Mouse (Mus musculus) embryonic facial prominence, embryonic 11.5 days (tissue): ENCODE results near the gene Arhgap20. TPM values are rescaled to one million over a fixed set of nuclear protein-coding genes. Genes with fewer than 3 reads are reported as not detected.

Experiments used
- ATAC-seq: fragments of 200-750 bp; cut with Nextera tagmentation; replicated peaks from 2 replicates; pipeline ENCODE4 v1.8.0; 2017; ENCODE audit warnings: low read depth; ENCODE audit not compliant: insufficient number of reproducible peaks, low FRiP score, low TSS enrichment
- DNase-seq: peaks from one replicate; pipeline ENCODE4 v3.0.0-alpha.2; 2015; ENCODE audit warnings: low spot score
- H3K27ac ChIP-seq: fragments of 300-500 bp; sonication (generic); replicated peaks from 2 replicates; pipeline ENCODE4 v1.5.1; 2014; ENCODE audit warnings: mild to moderate bottlenecking, low read depth, low read length, control low read depth
- H3K27me3 ChIP-seq: fragments of 300-500 bp; sonication (generic); 2 replicates; pipeline ENCODE4 v1.6.1; 2014; ENCODE audit warnings: mild to moderate bottlenecking, low read length, moderate library complexity, mixed read lengths; ENCODE audit not compliant: control insufficient read depth, insufficient read depth
- H3K36me3 ChIP-seq: fragments of 300-500 bp; sonication (generic); replicated peaks from 2 replicates; pipeline ENCODE4 v1.6.1; 2014; ENCODE audit warnings: low read depth, mild to moderate bottlenecking, low read length, moderate library complexity, mixed read lengths; ENCODE audit not compliant: control insufficient read depth, insufficient read depth
- H3K4me1 ChIP-seq: fragments of 300-500 bp; sonication (generic); 2 replicates; pipeline ENCODE4 v1.6.1; 2014; ENCODE audit warnings: low read length, mixed read lengths; ENCODE audit not compliant: control insufficient read depth, insufficient read depth
- H3K4me2 ChIP-seq: fragments of 300-500 bp; sonication (generic); 2 replicates; pipeline ENCODE4 v1.6.1; 2014; ENCODE audit warnings: low read depth, mild to moderate bottlenecking, control low read depth, low read length, moderate library complexity
- H3K4me3 ChIP-seq: fragments of 300-500 bp; sonication (generic); 2 replicates; pipeline ENCODE4 v1.5.1; 2014; ENCODE audit warnings: low read depth, low read length, control low read depth
- H3K9ac ChIP-seq: fragments of 300-500 bp; sonication (generic); replicated peaks from 2 replicates; pipeline ENCODE4 v1.6.1; 2014; ENCODE audit warnings: mild to moderate bottlenecking, control low read depth, low read length
- H3K9me3 ChIP-seq: fragments of 300-500 bp; sonication (generic); replicated peaks from 2 replicates; pipeline ENCODE4 v1.6.1; 2016; ENCODE audit warnings: mild to moderate bottlenecking, low read length, inconsistent platforms, mixed read lengths; ENCODE audit not compliant: control insufficient read depth
- WGBS: fragments of 180-500 bp; shearing (Covaris S2); extraction: QIAGEN DNeasy Blood & Tissue Kit; methylation state at CpG from one replicate; pipeline ENCODE4 v1.1.7; 2014; 5-methylcytosine and 5-hydroxymethylcytosine counted together
- polyA plus RNA-seq: library from polyadenylated mRNA; unstranded; fragments of >200 nt; fragmentation: Nextera tagmentation; extraction: Ambion mirVana; gene quantifications from 2 replicates; pipeline ENCODE4 v1.2.1, GENCODE M21; 2014

Arhgap20 gene
- polyA plus RNA-seq: 1.7 TPM in 2 replicates

DNA sequence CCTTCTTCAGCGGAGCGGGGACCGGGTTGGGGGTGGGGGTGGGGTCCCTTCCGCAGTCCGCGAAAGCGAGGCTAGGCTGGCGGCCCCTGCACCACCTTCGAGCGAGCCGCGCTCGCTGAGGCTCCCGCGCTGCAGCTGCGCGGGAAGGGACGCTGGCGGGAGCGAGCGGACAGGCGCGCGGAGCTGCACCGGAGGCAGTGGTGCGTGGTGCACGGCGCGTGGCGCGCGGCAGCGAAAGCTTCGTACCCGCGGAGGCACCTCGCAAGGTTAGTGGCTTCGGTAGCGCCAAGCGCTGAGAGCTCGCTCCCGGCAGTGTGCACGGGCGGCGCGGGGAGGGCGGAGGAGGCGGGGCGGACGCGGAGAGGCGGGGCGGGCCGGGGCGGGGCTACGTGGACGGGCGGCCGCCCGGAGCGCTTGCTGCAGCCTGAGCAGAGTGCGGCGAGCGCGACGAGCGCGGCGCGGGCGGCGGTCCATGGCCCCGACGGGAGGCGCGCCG, at the start of gene Arhgap20:
Gene Arhgap20 (plus strand): TSS at position 417 of the 496 bp plus-strand sequence.
- peaks cover 16% of the 10 kb centered on the region for H3K27me3 ChIP-seq
- H3K9me3 ChIP-seq: no peaks in the 10 kb centered on the region
- WGBS: under 1% methylated on average over 59 of the region's 77 CpGs
- DNase-seq (peak; percentile 80), ATAC-seq (peak; percentile 92)
- peak within 1 kb of the TSS; percentile 55 for H3K9ac ChIP-seq
- H3K27ac ChIP-seq: 0 out of 2 replicates have a peak within 1 kb of the TSS, but pooled peaks have one; percentile 28
- H3K4me2 ChIP-seq: peak within 1 kb of the TSS; percentile 93
- peak within 1 kb of the TSS; percentile 65 for H3K4me3 ChIP-seq
- no peaks in the 10 kb centered on the region for H3K36me3 ChIP-seq
- no peaks in the 10 kb centered on the region for H3K4me1 ChIP-seq

DNA sequence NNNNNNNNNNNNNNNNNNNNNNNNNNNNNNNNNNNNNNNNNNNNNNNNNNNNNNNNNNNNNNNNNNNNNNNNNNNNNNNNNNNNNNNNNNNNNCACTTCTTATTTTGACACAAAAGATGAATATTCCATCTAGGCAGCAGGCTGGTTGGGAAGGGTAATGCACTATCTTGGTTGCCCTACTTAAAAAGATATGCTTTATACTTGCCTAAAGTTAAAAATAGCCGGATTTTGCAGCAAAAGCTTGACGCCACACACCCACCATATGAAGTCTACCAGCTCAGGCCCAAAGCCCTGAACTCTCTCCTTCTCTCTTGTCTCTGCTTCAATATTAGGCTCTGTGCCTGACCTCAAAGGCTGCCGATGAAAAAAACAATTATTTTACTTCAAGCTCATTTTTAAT, 46.3 kb upstream of the Arhgap20 start:
- Histone ChIP-seq H3K9me3 (no peaks in the 10 kb centered on the region), H3K9ac (no peak overlapping the region), H3K27ac (no peak overlapping the region), H3K27me3 (no peaks in the 10 kb centered on the region), H3K4me2 (no peak overlapping the region), H3K4me1 (no peaks in the 10 kb centered on the region), H3K36me3 (no peaks in the 10 kb centered on the region), H3K4me3 (no peak overlapping the region)
- DNase-seq (no peak), ATAC-seq (no peak)
- WGBS: 91% methylated on average over 3 of the region's 3 CpGs

DNA sequence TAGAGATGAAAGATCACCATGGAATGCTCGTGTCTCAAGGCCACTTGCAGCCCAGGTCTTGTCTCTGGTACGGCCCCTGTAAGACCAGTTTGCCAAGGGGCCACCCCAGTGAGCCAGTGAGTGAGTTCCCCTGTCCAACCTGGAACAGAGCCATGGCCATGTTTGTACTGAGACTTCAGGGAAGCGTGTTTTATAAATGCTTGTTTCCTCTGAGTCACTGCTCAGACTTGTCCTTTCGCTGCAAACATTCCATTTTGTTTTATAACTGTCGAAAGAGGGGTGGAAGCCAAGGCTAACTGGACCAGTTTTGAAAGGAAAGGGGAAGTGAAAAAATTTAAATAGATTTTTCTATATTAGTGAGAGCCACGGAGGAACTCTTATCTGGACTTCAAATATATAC, 37.2 kb upstream of the Arhgap20 start:
- Histone ChIP-seq H3K36me3 (no peaks in the 10 kb centered on the region), H3K27ac (no peak overlapping the region), H3K27me3 (no peaks in the 10 kb centered on the region), H3K4me3 (no peak overlapping the region), H3K9ac (no peak overlapping the region), H3K4me1 (no peaks in the 10 kb centered on the region), H3K4me2 (no peak overlapping the region), H3K9me3 (no peaks in the 10 kb centered on the region)
- ATAC-seq (no peak), DNase-seq (no peak)
- whole genome bisulfite sequencing: 58% methylated on average over 6 of the region's 6 CpGs

DNA sequence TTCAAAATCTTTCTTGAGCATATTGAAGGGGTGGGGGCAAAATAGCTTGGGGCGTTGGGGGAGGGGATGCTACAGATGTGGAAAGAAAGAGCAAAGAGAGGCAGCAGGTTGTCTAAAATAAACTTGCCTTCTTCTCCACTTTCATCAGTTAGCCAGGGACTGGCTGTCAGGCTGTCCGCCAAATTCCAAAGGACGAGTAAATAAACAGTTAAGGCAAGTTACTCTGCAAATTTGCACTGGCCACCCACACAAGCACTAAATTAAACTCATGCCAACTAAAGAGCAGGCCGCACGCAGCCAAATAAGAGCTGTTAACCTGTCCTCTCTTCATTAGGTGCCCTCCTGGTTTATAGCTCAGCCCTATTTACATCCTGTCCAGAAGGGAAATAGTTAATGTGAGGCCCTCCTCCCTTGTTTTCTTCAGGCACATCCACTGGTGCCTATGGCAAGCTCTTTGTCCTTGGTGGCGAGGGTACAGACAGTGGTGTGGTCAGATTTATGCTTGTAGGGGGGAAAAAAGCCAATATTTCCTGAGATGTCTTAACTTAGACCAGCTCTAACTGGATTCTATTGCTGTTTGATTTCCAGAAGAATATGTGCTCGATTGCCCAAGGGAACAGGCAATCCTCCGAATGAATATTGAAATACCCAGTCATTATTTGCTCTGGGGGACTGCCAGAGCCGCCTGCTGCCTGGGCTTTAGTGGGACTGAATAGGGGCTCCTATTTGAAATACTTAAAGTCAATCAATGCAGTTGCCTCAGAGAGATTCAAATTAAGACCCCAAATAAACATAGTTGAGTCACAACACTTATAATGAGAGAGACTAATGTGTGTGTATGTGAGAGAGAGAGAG, 29.7 kb upstream of the Arhgap20 start:
- ATAC-seq: no peak

DNA sequence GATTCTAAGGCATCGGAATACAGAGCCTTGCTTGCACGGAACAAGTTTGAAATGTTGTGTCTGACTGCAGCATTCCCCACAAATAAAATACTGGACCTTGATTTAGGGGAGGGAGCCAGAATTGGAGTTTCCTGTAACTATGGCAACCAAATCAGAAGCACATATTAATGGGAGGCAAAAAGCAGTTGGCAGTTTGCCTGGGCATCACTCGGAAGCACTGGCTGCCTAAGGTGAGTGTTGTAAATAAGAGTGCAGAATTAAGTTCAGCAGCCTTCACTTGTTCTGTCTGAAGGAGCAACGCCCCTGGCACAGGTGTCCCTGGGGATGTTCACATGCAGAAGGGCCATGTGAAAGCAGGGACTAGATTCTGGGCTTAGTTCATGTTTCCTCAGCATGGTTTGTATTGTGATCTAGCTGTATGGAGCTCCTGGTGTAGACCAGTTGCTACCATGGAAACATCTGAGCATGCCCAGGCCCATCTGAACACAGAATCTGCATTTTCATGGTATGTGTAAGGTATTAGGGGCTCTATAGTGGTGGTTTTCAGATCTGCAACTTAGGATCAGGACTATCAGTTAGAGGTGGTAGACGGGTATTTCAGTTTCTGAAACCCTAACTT, 28.3 kb upstream of the Arhgap20 start:
- Histone ChIP-seq H3K27ac (no peak overlapping the region), H3K36me3 (no peaks in the 10 kb centered on the region), H3K4me1 (no peaks in the 10 kb centered on the region), H3K27me3 (no peaks in the 10 kb centered on the region), H3K9ac (no peak overlapping the region), H3K9me3 (no peaks in the 10 kb centered on the region), H3K4me2 (no peak overlapping the region), H3K4me3 (no peak overlapping the region)
- WGBS: 80% methylated on average over 5 of the region's 5 CpGs
- ATAC-seq: no peak
- DNase-seq: no peak

More for the DNA sequence above, 29.7 kb upstream of the Arhgap20 start:
- no peaks in the 10 kb centered on the region for H3K36me3 ChIP-seq
- no peaks in the 10 kb centered on the region for H3K9me3 ChIP-seq
- 50% methylated on average over 9 of the region's 9 CpGs for WGBS
- no peak overlapping the region for H3K4me2 ChIP-seq
- no peaks in the 10 kb centered on the region for H3K27me3 ChIP-seq
- no peak overlapping the region for H3K4me3 ChIP-seq
- no peaks in the 10 kb centered on the region for H3K4me1 ChIP-seq
- no peak overlapping the region for H3K27ac ChIP-seq
- DNase-seq: no peak
- H3K9ac ChIP-seq: no peak overlapping the region

DNA sequence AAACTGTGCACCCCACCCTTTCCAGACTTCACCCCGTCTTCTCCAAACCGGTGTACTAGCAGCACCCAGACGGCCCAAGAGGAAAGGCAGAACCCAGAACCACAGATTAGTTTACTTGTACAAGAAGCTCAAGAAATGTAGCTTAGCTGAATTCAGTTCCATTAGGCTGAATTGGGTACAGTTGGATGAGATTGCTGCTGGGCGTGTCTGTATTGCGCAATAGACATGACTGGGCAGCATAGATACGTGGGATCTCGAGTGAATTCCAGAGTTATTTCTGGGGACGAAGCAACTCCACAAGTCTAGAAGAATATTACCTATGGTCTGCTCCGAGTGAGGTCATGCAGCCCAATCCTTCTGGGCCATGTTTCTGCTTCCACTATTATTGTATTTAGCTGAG, 26.8 kb upstream of the Arhgap20 start:
- H3K4me1 ChIP-seq: no peaks in the 10 kb centered on the region

DNA sequence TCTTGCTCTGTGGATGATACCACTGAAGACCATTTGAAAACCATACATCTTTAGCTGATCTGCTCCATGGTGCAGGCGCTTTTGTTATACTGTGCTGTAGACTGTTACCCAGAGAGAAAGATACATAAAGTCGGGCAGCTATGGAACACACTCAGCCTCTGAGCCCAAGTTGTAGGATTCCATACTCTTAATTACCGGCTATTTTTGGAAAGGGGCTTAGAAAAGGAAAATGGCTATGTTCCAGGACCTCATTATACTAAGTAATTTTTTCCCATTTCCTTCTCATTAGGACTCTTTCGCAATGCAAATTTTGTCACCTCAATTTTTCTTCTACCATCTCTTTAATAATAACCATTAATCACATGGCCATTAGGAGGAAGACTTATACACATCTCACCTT, 25.3 kb upstream of the Arhgap20 start:
- H3K4me3 ChIP-seq: no peak overlapping the region
- ATAC-seq: no peak
- WGBS: 92% methylated on average over 4 of the region's 4 CpGs
- no peaks in the 10 kb centered on the region for H3K27me3 ChIP-seq
- no peak overlapping the region for H3K4me2 ChIP-seq
- H3K36me3 ChIP-seq: no peaks in the 10 kb centered on the region
- H3K4me1 ChIP-seq: no peaks in the 10 kb centered on the region
- DNase-seq: no peak
- no peak overlapping the region for H3K27ac ChIP-seq
- H3K9me3 ChIP-seq: no peaks in the 10 kb centered on the region
- H3K9ac ChIP-seq: no peak overlapping the region

More for the DNA sequence above, 26.8 kb upstream of the Arhgap20 start:
- Histone ChIP-seq H3K36me3 (no peaks in the 10 kb centered on the region), H3K27ac (no peak overlapping the region), H3K27me3 (no peaks in the 10 kb centered on the region), H3K9ac (no peak overlapping the region), H3K9me3 (no peaks in the 10 kb centered on the region), H3K4me2 (no peak overlapping the region), H3K4me3 (no peak overlapping the region)
- 91% methylated on average over 9 of the region's 9 CpGs for WGBS
- DNase-seq (no peak), ATAC-seq (no peak)

DNA sequence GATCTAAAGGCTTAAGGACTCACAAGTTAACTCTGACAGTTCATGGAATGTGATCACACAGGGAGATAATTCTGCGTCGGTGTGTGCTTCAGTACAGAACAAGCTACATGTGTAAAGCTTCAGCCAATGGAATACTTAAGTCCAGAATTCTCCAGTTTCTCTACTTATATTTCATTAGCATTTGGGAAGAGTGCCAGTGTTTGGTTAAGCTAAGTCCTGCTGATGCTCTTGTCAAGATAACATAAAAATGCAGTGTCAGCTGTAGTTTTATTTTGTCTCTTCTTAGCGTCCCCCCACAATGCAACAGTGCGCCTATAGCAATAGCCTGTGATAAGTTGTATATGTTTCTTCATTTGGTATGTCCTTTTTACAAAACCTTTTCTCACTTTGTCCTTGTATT, 15.0 kb upstream of the Arhgap20 start:
- Histone ChIP-seq H3K9ac (no peak overlapping the region), H3K4me3 (no peak overlapping the region), H3K4me2 (no peak overlapping the region), H3K9me3 (no peaks in the 10 kb centered on the region), H3K27ac (no peak overlapping the region), H3K4me1 (no peaks in the 10 kb centered on the region), H3K27me3 (no peaks in the 10 kb centered on the region), H3K36me3 (no peaks in the 10 kb centered on the region)
- DNase-seq (no peak), ATAC-seq (no peak)
- 72% methylated on average over 4 of the region's 4 CpGs for WGBS
